Mouse (Mus musculus) cerebellum, postnatal 14 days (tissue): Measurements from ENCODE around the gene E130218I03Rik.

Source experiments
- DNase-seq, 2 experiments: peaks; one replicate each; pipeline ENCODE4 v3.0.0; 2021; ENCODE audit warnings: mixed read lengths in 2 of 2

Gene E130218I03Rik

GRCm38 (mm10) chr4:134287168-134287564 lies 43.7 kb downstream of the E130218I03Rik start:
- peak; percentile 98 to 99 for DNase-seq

GRCm38 (mm10) chr4:134287575-134288025 lies 44.1 kb downstream of the E130218I03Rik start, which contains the start of gene Pdik1l:
Gene Pdik1l (minus strand): TSS chr4:134287895.
- peak; percentile 82 to 87 for DNase-seq

GRCm38 (mm10) chr4:134288397-134289256 lies 45.2 kb downstream of the E130218I03Rik start:
- peak in 1 of 2 experiments; percentile 9 for DNase-seq

DNA sequence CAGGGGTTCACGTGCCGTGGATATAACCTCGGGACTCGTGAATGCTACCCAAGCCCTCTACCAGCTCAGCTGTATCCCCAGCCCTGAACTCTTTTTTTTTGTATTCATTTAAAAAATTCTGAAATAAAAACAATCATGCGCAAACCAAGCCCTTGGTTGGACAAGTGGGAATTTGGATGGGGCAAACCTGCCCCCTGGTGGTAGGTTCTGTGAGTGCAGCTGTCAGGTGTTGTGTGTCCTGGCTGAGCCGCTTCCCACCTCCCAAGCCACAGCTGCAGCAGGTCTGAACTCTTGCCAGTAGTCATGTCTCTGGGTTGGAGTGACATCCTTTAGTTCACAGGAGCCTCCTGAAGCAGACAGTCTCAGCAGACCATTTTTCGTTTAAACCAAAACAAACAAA lies 48.6 kb downstream of the E130218I03Rik start:
- DNase-seq: peak; percentile 86 to 90

GRCm38 (mm10) chr4:134293061-134293691 lies 49.7 kb downstream of the E130218I03Rik start:
- DNase-seq: peak; percentile 69 to 72

DNA sequence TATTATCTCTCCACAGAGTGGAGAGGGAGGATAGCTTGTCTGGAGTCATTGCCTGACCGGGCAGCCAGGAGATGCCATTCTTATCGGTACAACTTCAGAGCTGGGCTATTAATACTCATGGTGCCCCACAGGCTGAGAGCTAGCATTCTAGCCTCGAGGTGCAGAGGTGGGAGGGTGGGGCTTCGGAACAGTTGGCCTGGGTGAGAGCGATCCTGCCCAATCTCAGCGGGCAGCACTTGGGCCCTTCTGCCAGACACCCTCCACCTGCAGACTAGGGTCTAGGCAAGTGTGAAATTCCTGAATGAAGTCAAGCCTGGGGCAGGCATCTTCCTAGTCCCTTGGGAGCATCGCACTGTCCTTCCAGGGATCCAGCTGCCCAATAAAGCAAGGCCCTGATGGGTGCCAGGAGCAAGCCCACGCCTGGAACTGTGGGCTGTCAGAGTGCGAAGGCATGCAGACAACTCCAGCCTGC lies 50.3 kb downstream of the E130218I03Rik start:
- DNase-seq: no peak
